Mouse (Mus musculus): ENCODE measurements around the gene Arid5a. TPM values are rescaled to one million over a fixed set of nuclear protein-coding genes. Genes with fewer than 3 reads are reported as not detected.

The Arid5a gene
- polyA plus RNA-seq, 2 experiments = 1.1 to 1.9 TPM

GRCm38 (mm10) chr1:36308966-36309475 lies 1.5 kb downstream of the Arid5a start:
- H3K4me1 ChIP-seq (replicated peaks; ENCODE audit: control insufficient read depth in 2 of 2, insufficient read depth in 2 of 2, low read length in 1 of 2) = peaks cover 0 to 8% of the 10 kb centered on the region in 2 experiments; a peak in 2 of 4 replicates
- DNase-seq (ENCODE audit: low read depth in 3 of 3, low spot score in 3 of 3) (no peak), ATAC-seq (ENCODE audit: insufficient read depth) (no peak)
- H3K36me3 ChIP-seq (replicated peaks; ENCODE audit: control insufficient read depth, insufficient read depth, low read depth) = no peaks in the 10 kb centered on the region
- peak overlapping the region; percentile 78 for H3K4me2 ChIP-seq (ENCODE audit: low read depth)
- no peak overlapping the region for H3K27ac ChIP-seq
- peaks cover 12% of the 10 kb centered on the region for H3K27me3 ChIP-seq (ENCODE audit: control insufficient read depth, insufficient read depth, low read length)
- no peaks in the 10 kb centered on the region for H3K9me3 ChIP-seq (ENCODE audit: control insufficient read depth, low read length)
- H3K4me3 ChIP-seq (ENCODE audit: insufficient read depth in 1 of 2, low read depth in 2 of 2, low read length in 2 of 2) = peak overlapping the region in 1 of 2 experiments; percentile 66; a peak in 2 of 4 replicates
- no peak for TF ChIP-seq EP300 (IDR thresholded peaks at IDR 0.05; ENCODE audit: low read depth)
- TF ChIP-seq CTCF (IDR thresholded peaks at IDR 0.05; ENCODE audit: low read depth) = no peak
- H3K9ac ChIP-seq (replicated peaks) = no peak overlapping the region
- WGBS (ENCODE audit: insufficient replicate concordance) = 44% methylated on average over 9 of the region's 9 CpGs

- Histone ChIP-seq H3K4me2 (ENCODE audit: low read depth) (no peak overlapping the region), H3K4me3 (ENCODE audit: insufficient read depth in 1 of 2, low read depth in 2 of 2, low read length in 2 of 2) (no peak overlapping the region), H3K27me3 (ENCODE audit: control insufficient read depth, insufficient read depth, low read length) (peaks cover 8% of the 10 kb centered on the region), H3K4me1 (replicated peaks; ENCODE audit: control insufficient read depth in 2 of 2, insufficient read depth in 2 of 2, low read length in 1 of 2) (peaks cover 0 to 8% of the 10 kb centered on the region in 2 experiments; a peak in 2 of 4 replicates), H3K27ac (no peak overlapping the region), H3K9me3 (ENCODE audit: control insufficient read depth, low read length) (no peaks in the 10 kb centered on the region), H3K9ac (replicated peaks) (no peak overlapping the region), H3K36me3 (replicated peaks; ENCODE audit: control insufficient read depth, insufficient read depth, low read depth) (no peaks in the 10 kb centered on the region)
- TF ChIP-seq EP300 (IDR thresholded peaks at IDR 0.05; ENCODE audit: low read depth) = no peak
- TF ChIP-seq CTCF (IDR thresholded peaks at IDR 0.05; ENCODE audit: low read depth) = no peak
- WGBS (ENCODE audit: insufficient replicate concordance) = 19% methylated on average over 3 of the region's 3 CpGs
- DNase-seq (ENCODE audit: low read depth in 3 of 3, low spot score in 3 of 3) = no peak
- ATAC-seq (ENCODE audit: insufficient read depth) = no peak
Observed at GRCm38 (mm10) chr1:36309498-36309901, 2.0 kb downstream of the Arid5a start.

GRCm38 (mm10) chr1:36314959-36315775 lies 7.6 kb downstream of the Arid5a start:
- Histone ChIP-seq H3K4me1 (replicated peaks; ENCODE audit: control insufficient read depth in 2 of 2, insufficient read depth in 2 of 2, low read length in 1 of 2) (no peaks in the 10 kb centered on the region), H3K27me3 (ENCODE audit: control insufficient read depth, insufficient read depth, low read length) (no peaks in the 10 kb centered on the region), H3K27ac (no peak overlapping the region), H3K9me3 (ENCODE audit: control insufficient read depth, low read length) (no peaks in the 10 kb centered on the region), H3K36me3 (replicated peaks; ENCODE audit: control insufficient read depth, insufficient read depth, low read depth) (no peaks in the 10 kb centered on the region), H3K4me3 (ENCODE audit: insufficient read depth in 1 of 2, low read depth in 2 of 2, low read length in 2 of 2) (no peak overlapping the region), H3K4me2 (ENCODE audit: low read depth) (no peak overlapping the region), H3K9ac (replicated peaks) (no peak overlapping the region)
- TF ChIP-seq CTCF (IDR thresholded peaks at IDR 0.05; ENCODE audit: low read depth) = no peak
- TF ChIP-seq EP300 (IDR thresholded peaks at IDR 0.05; ENCODE audit: low read depth) = no peak
- ATAC-seq (ENCODE audit: insufficient read depth) = peak; percentile 28; the same call in 1 of the 2 replicates
- DNase-seq (ENCODE audit: low read depth in 3 of 3, low spot score in 3 of 3) = no peak
- 64% methylated on average over 11 of the region's 11 CpGs for WGBS (ENCODE audit: insufficient replicate concordance)

GRCm38 (mm10) chr1:36315776-36316100 lies 8.2 kb downstream of the Arid5a start:
- H3K4me1 ChIP-seq (replicated peaks; ENCODE audit: control insufficient read depth in 2 of 2, insufficient read depth in 2 of 2, low read length in 1 of 2) = no peaks in the 10 kb centered on the region
- 73% methylated on average over 2 of the region's 2 CpGs for WGBS (ENCODE audit: insufficient replicate concordance)
- ATAC-seq (ENCODE audit: insufficient read depth) = no peak

GRCm38 (mm10) chr1:36321164-36321563 lies 13.6 kb downstream of the Arid5a start:
- 61% methylated on average over 2 of the region's 2 CpGs for WGBS (ENCODE audit: insufficient replicate concordance)
- Histone ChIP-seq H3K4me1 (replicated peaks; ENCODE audit: control insufficient read depth in 2 of 2, insufficient read depth in 2 of 2, low read length in 1 of 2) (no peaks in the 10 kb centered on the region), H3K4me2 (ENCODE audit: low read depth) (no peak overlapping the region), H3K9ac (replicated peaks) (no peak overlapping the region), H3K27ac (no peak overlapping the region), H3K9me3 (ENCODE audit: control insufficient read depth, low read length) (no peaks in the 10 kb centered on the region), H3K4me3 (ENCODE audit: insufficient read depth in 1 of 2, low read depth in 2 of 2, low read length in 2 of 2) (no peak overlapping the region), H3K36me3 (replicated peaks; ENCODE audit: control insufficient read depth, insufficient read depth, low read depth) (no peaks in the 10 kb centered on the region), H3K27me3 (ENCODE audit: control insufficient read depth, insufficient read depth, low read length) (no peaks in the 10 kb centered on the region)
- DNase-seq (ENCODE audit: low read depth in 3 of 3, low spot score in 3 of 3) (no peak), ATAC-seq (ENCODE audit: insufficient read depth) (no peak)
- TF ChIP-seq CTCF (IDR thresholded peaks at IDR 0.05; ENCODE audit: low read depth) = no peak
- TF ChIP-seq EP300 (IDR thresholded peaks at IDR 0.05; ENCODE audit: low read depth) = no peak

More at GRCm38 (mm10) chr1:36315776-36316100, 8.2 kb downstream of the Arid5a start:
- no peak for TF ChIP-seq CTCF (IDR thresholded peaks at IDR 0.05; ENCODE audit: low read depth)
- TF ChIP-seq EP300 (IDR thresholded peaks at IDR 0.05; ENCODE audit: low read depth) = no peak
- DNase-seq (ENCODE audit: low read depth in 3 of 3, low spot score in 3 of 3) = no peak
- H3K27me3 ChIP-seq (ENCODE audit: control insufficient read depth, insufficient read depth, low read length) = no peaks in the 10 kb centered on the region
- no peaks in the 10 kb centered on the region for H3K36me3 ChIP-seq (replicated peaks; ENCODE audit: control insufficient read depth, insufficient read depth, low read depth)
- no peaks in the 10 kb centered on the region for H3K9me3 ChIP-seq (ENCODE audit: control insufficient read depth, low read length)
- H3K27ac ChIP-seq = no peak overlapping the region
- H3K4me2 ChIP-seq (ENCODE audit: low read depth) = no peak overlapping the region
- H3K9ac ChIP-seq (replicated peaks) = no peak overlapping the region
- no peak overlapping the region for H3K4me3 ChIP-seq (ENCODE audit: insufficient read depth in 1 of 2, low read depth in 2 of 2, low read length in 2 of 2)
